Mouse (Mus musculus) splenic B cell, adult 2 months (primary cell): ENCODE data around the gene Rps15.

Experiments used
- DNase-seq: peaks from one replicate; pipeline ENCODE4 v3.0.0-alpha.2; 2011; ENCODE audit warnings: low read depth, low spot score
- H3K27me3 ChIP-seq: 2 replicates; pipeline ENCODE4 v1.6.1; 2012; ENCODE audit warnings: mild to moderate bottlenecking, low read length, moderate library complexity, mixed read lengths; ENCODE audit not compliant: control insufficient read depth, poor library complexity, insufficient read depth, severe bottlenecking
- H3K36me3 ChIP-seq: 2 replicates; pipeline ENCODE4 v1.6.1; 2012; ENCODE audit warnings: mild to moderate bottlenecking, low read length, moderate library complexity, mixed read lengths; ENCODE audit not compliant: control insufficient read depth, poor library complexity, insufficient read depth, severe bottlenecking

The Rps15 gene

GRCm38 (mm10) chr10:80325045-80325444, 32.8 kb downstream of the Rps15 start:
- DNase-seq, result no peak
- Histone ChIP-seq H3K27me3 (no peaks in the 10 kb centered on the region), H3K36me3 (no peaks in the 10 kb centered on the region)

- Histone ChIP-seq H3K36me3 (no peaks in the 10 kb centered on the region), H3K27me3 (no peaks in the 10 kb centered on the region)
- peak; percentile 96 for DNase-seq
These were observed 37.2 kb downstream of the Rps15 start, which contains the start of the genes Pcsk4 and Reep6 for GRCm38 (mm10) chr10:80329273-80330081. Pcsk4 (minus strand) TSS chr10:80329498. Reep6 (plus strand) TSS chr10:80329953.

- no peak for DNase-seq
- Histone ChIP-seq H3K27me3 (no peaks in the 10 kb centered on the region), H3K36me3 (no peaks in the 10 kb centered on the region)
These were observed 37.8 kb downstream of the Rps15 start for GRCm38 (mm10) chr10:80330084-80330483.

GRCm38 (mm10) chr10:80330888-80331287, 38.6 kb downstream of the Rps15 start:
- no peaks in the 10 kb centered on the region for H3K27me3 ChIP-seq
- DNase-seq, result no peak
- no peaks in the 10 kb centered on the region for H3K36me3 ChIP-seq

GRCm38 (mm10) chr10:80331636-80332524, 39.6 kb downstream of the Rps15 start:
- no peak for DNase-seq
- H3K27me3 ChIP-seq, result no peaks in the 10 kb centered on the region
- no peaks in the 10 kb centered on the region for H3K36me3 ChIP-seq

- DNase-seq, result no peak
- Histone ChIP-seq H3K36me3 (no peaks in the 10 kb centered on the region), H3K27me3 (no peaks in the 10 kb centered on the region)
These were observed 40.3 kb downstream of the Rps15 start for GRCm38 (mm10) chr10:80332525-80332989.

GRCm38 (mm10) chr10:80336263-80336662, 44.0 kb downstream of the Rps15 start:
- DNase-seq, result no peak
- H3K27me3 ChIP-seq, result no peaks in the 10 kb centered on the region
- no peaks in the 10 kb centered on the region for H3K36me3 ChIP-seq

GRCm38 (mm10) chr10:80339941-80340750, 47.9 kb downstream of the Rps15 start:
- peak; percentile 88 for DNase-seq
- Histone ChIP-seq H3K27me3 (0 out of 2 replicates have a peak, but pooled peaks cover 2% of the 10 kb centered on the region), H3K36me3 (no peaks in the 10 kb centered on the region)

GRCm38 (mm10) chr10:80341026-80341425, 48.8 kb downstream of the Rps15 start:
- no peak for DNase-seq
- Histone ChIP-seq H3K36me3 (no peaks in the 10 kb centered on the region), H3K27me3 (0 out of 2 replicates have a peak, but pooled peaks cover 2% of the 10 kb centered on the region)

GRCm38 (mm10) chr10:80341491-80342304, 49.4 kb downstream of the Rps15 start:
- 0 out of 2 replicates have a peak, but pooled peaks cover 2% of the 10 kb centered on the region for H3K27me3 ChIP-seq
- peak; percentile 51 for DNase-seq
- no peaks in the 10 kb centered on the region for H3K36me3 ChIP-seq

- DNase-seq, result no peak
- Histone ChIP-seq H3K36me3 (no peaks in the 10 kb centered on the region), H3K27me3 (0 out of 2 replicates have a peak, but pooled peaks cover 2% of the 10 kb centered on the region)
These were observed 50.1 kb downstream of the Rps15 start for GRCm38 (mm10) chr10:80342305-80342748.

GRCm38 (mm10) chr10:80342749-80343424, 50.6 kb downstream of the Rps15 start:
- no peaks in the 10 kb centered on the region for H3K36me3 ChIP-seq
- H3K27me3 ChIP-seq, result 0 out of 2 replicates have a peak, but pooled peaks cover 2% of the 10 kb centered on the region
- DNase-seq, result peak; percentile 86

- DNase-seq, result no peak
- no peaks in the 10 kb centered on the region for H3K36me3 ChIP-seq
- H3K27me3 ChIP-seq, result 0 out of 2 replicates have a peak, but pooled peaks cover 3% of the 10 kb centered on the region
These were observed 51.2 kb downstream of the Rps15 start for GRCm38 (mm10) chr10:80343425-80343895.
